In the genomic region with DNA sequence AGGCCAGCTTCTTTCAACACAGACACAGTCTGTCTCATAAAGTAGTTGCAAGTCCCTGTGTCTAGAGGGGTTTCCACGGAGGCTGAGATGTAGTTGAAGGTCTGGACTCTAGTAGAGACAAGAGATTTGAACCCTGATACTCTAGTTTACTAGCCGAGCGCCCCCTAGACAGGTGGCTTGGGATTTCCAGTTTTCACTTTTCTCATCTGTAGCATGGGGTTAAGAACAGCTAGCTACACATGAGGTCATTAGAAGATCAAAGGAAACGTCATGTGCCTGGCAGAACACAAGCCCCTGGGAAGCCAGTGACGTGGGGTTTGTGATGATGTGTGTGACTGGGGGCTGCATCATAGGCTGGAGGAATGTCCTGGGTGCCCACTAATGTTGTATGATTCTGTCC, we compare ENCODE assay signal across 22 mouse cellular contexts. TPM values are rescaled to one million over a fixed set of nuclear protein-coding genes. Genes with fewer than 3 reads are reported as not detected.
DNase-seq lines count a peak whose midpoint lies in the region; TF ChIP-seq lines count a peak whose summit lies in the region.
"Had no signal": no experiment of that assay in that cellular context is flagged by ENCODE, and none has a peak within 500 bp of the region (broad histone marks: within the 10 kb centered on the region; RNA-seq: fewer than 3 reads in every experiment).

No protein-coding gene starts in this region.

- H3K9me3 ChIP-seq in E14TG2a.4 (ENCODE audit: low read length): no peaks in the 10 kb centered on the region
- H3K9me3 ChIP-seq: embryonic facial prominence, embryonic 10.5 days; embryonic facial prominence, embryonic 12.5 days; forebrain, embryonic 13.5 days; forebrain, embryonic 15.5 days had no signal

- H3K79me3 ChIP-seq in C2C12 (ENCODE audit: low read depth): no peaks in the 10 kb centered on the region

- TF ChIP-seq CTCF in C2C12 (IDR thresholded peaks at IDR 0.05; ENCODE audit: control insufficient read depth, insufficient read depth, insufficient read length): no peak
- peak; percentile 12; the same call in 1 of the 2 replicates for TF ChIP-seq CTCF in E14TG2a.4 (conservative IDR thresholded peaks at IDR 0.05; ENCODE audit: low read length)

- H3K27me3 ChIP-seq in C2C12 (ENCODE audit: control insufficient read depth, insufficient read depth, insufficient read length): no peaks in the 10 kb centered on the region
- H3K27me3 ChIP-seq in E14TG2a.4 (ENCODE audit: insufficient read depth, low read length): peaks cover 71% of the 10 kb centered on the region

- peaks cover 6% of the 10 kb centered on the region for H3K4me1 ChIP-seq in E14TG2a.4 (replicated peaks; ENCODE audit: low read depth, low read length)
- H3K4me1 ChIP-seq: embryonic facial prominence, embryonic 10.5 days; embryonic facial prominence, embryonic 12.5 days; forebrain, embryonic 13.5 days; forebrain, embryonic 15.5 days had no signal

- H3K79me2 ChIP-seq in C2C12 (ENCODE audit: control insufficient read depth, insufficient read depth): no peaks in the 10 kb centered on the region

- H3K4me3 ChIP-seq in C2C12 (ENCODE audit: insufficient read depth, poor library complexity, severe bottlenecking): no peak overlapping the region
- no peak overlapping the region for H3K4me3 ChIP-seq in E14TG2a.4 (replicated peaks; ENCODE audit: low read length)
- H3K4me3 ChIP-seq: embryonic facial prominence, embryonic 10.5 days; embryonic facial prominence, embryonic 12.5 days; forebrain, embryonic 13.5 days; forebrain, embryonic 15.5 days had no signal

- peak; percentile 31 for DNase-seq in 3T3-L1 (ENCODE audit: low read depth, low spot score)
- DNase-seq in ovary, postnatal 14 days (ENCODE audit: low spot score): no peak
- DNase-seq in heart, adult 18-20 months: no peak
- no peak for DNase-seq in cerebellum, postnatal 25 days
- DNase-seq: adrenal gland, adult 2 months; adrenal gland, postnatal 10 days; adrenal gland, postnatal 25 days; B cell, adult 2 months; cerebellum, adult 11 months; cerebellum, adult 18-20 months; cerebellum, adult 8-10 months; cerebellum, adult 9-11 months; cerebellum, postnatal 14 days; forebrain, postnatal 0 days had no signal

- no peaks in the 10 kb centered on the region for H3K36me3 ChIP-seq in C2C12 (ENCODE audit: control insufficient read depth, insufficient read depth)
- H3K36me3 ChIP-seq in E14TG2a.4 (ENCODE audit: insufficient read depth, low read length): no peaks in the 10 kb centered on the region
- H3K36me3 ChIP-seq: embryonic facial prominence, embryonic 10.5 days; embryonic facial prominence, embryonic 12.5 days; forebrain, embryonic 15.5 days had no signal

- no peak overlapping the region for H3ac ChIP-seq in C2C12 (ENCODE audit: control insufficient read depth, insufficient read length, low read depth)

TF ChIP-seq in C2C12, 6 proteins besides CTCF, POLR2A, EP300 and RAD21:
- TF ChIP-seq USF1 (IDR thresholded peaks at IDR 0.05; ENCODE audit: low read depth) (peak; percentile 47), MAX (IDR thresholded peaks at IDR 0.05) (no peak), CEBPB (IDR thresholded peaks at IDR 0.05; ENCODE audit: low read depth) (no peak)

RNA-seq across cellular contexts. Expression of gene Dlx4, which starts 11.3 kb away (rescaled TPM):
- polyA plus RNA-seq in C2C12 (2012; fragmentation: generic; extraction: Trizol): 0.37 TPM
- total RNA-seq in heart, adult 18-20 months (2021): under 1 TPM in 1 of 2 experiments, not detected in 1; 0.18 TPM
- total RNA-seq: adrenal gland, postnatal 25 days; forebrain, postnatal 0 days; MEL had no signal
- polyA plus RNA-seq: forebrain, embryonic 13.5 days; forebrain, embryonic 15.5 days had no signal

RNA-seq across cellular contexts. Expression of gene Dlx3, which starts 37.4 kb away (rescaled TPM):
- polyA plus RNA-seq in C2C12 (2012; fragmentation: generic; extraction: Trizol): 31.8 TPM
- not detected for total RNA-seq in heart, adult 18-20 months (2021)
- total RNA-seq: adrenal gland, postnatal 25 days; MEL had no signal
- polyA plus RNA-seq: cortical plate, adult 2 months; forebrain, embryonic 13.5 days; forebrain, embryonic 15.5 days; forebrain, postnatal 0 days had no signal
